9 mouse cellular contexts compared by ENCODE assay signal in the genomic region with DNA sequence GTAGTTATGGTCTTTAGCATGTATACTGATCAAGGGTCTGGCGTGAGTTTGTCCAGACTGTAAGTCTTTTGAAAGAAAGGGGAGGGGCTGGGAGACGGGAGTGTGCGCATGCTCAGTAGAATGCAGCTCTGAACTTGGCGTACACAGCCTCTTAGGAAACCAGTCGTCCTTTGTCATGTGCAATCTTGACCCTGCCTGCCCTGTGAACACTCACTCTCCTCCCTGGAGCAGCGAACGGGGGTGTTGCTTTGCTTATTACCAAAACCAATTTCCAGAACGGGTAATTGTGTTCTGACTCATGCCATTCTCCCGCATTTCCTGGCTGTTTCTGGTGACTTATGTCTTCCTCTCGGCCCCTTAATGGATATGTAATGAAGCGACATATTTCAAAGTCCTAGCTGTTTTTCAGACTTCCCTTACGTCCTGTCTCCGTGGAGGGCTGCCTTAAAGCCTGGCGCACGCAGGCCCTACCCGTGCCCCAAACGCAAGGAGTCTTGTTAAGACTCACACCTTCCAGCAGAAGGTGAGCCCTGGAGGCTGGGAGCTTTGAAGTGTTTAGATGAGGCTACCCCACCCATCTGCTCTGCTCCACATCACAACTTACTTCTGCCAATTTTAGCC.
DNase-seq lines count a peak whose midpoint lies in the region; ATAC-seq and TF ChIP-seq lines count a peak whose summit lies in the region.
"Had no signal": no experiment of that assay in that cellular context is flagged by ENCODE, and none has a peak within 500 bp of the region (broad histone marks: within the 10 kb centered on the region; RNA-seq: fewer than 3 reads in every experiment).

No protein-coding gene starts in this region.

- no peak for ATAC-seq in forebrain, postnatal 0 days
- no peak for ATAC-seq in forebrain, embryonic 16.5 days
- ATAC-seq in kidney, embryonic 15.5 days (replicated peaks; ENCODE audit: low FRiP score): peak; percentile 78
- no peak for ATAC-seq in erythroblast, adult 5-6 weeks (replicated peaks; ENCODE audit: low FRiP score, poor library complexity, severe bottlenecking)
- ATAC-seq in CD4-positive, CD25-positive, alpha-beta regulatory T cell, adult 4 months: no peak

- DNase-seq in forebrain, postnatal 0 days: no peak
- peak; percentile 30 for DNase-seq in gastrocnemius, postnatal 10 days
- DNase-seq in lung, postnatal 4 days: peak; percentile 65 to 76
- DNase-seq in spleen, adult 12 weeks (ENCODE audit: low spot score): no peak

- 69% methylated on average over 17 of the region's 17 CpGs for WGBS in forebrain, postnatal 0 days
- 72% methylated on average over 17 of the region's 17 CpGs for WGBS in forebrain, embryonic 16.5 days
- WGBS in kidney, embryonic 15.5 days: 22% methylated on average over 17 of the region's 17 CpGs

- H3K4me3 ChIP-seq in forebrain, postnatal 0 days (ENCODE audit: low read depth, low read length): no peak overlapping the region
- H3K4me3 ChIP-seq in forebrain, embryonic 16.5 days (replicated peaks; ENCODE audit: low read length): no peak overlapping the region
- peak overlapping the region; percentile 13 for H3K4me3 ChIP-seq in kidney, embryonic 15.5 days (replicated peaks)
- H3K4me3 ChIP-seq: embryonic facial prominence, embryonic 15.5 days had no signal

- H3K27ac ChIP-seq in forebrain, postnatal 0 days (ENCODE audit: low read depth, low read length): no peak overlapping the region
- H3K27ac ChIP-seq in forebrain, embryonic 16.5 days (ENCODE audit: low read length): no peak overlapping the region
- peak overlapping the region; percentile 52 for H3K27ac ChIP-seq in kidney, embryonic 15.5 days
- H3K27ac ChIP-seq: embryonic facial prominence, embryonic 15.5 days had no signal

- H3K27me3 ChIP-seq in forebrain, postnatal 0 days (ENCODE audit: insufficient read depth, low read length): no peaks in the 10 kb centered on the region
- H3K27me3 ChIP-seq in forebrain, embryonic 16.5 days (replicated peaks; ENCODE audit: control insufficient read depth, insufficient read depth, low read length): no peaks in the 10 kb centered on the region
- H3K27me3 ChIP-seq in kidney, embryonic 15.5 days: no peaks in the 10 kb centered on the region
- H3K27me3 ChIP-seq: embryonic facial prominence, embryonic 15.5 days had no signal

- peak overlapping the region; percentile 8; the same call in 1 of the 2 replicates for H3K4me2 ChIP-seq in forebrain, postnatal 0 days (ENCODE audit: low read depth)
- no peak overlapping the region for H3K4me2 ChIP-seq in forebrain, embryonic 16.5 days (ENCODE audit: low read length)
- peak overlapping the region; percentile 49 for H3K4me2 ChIP-seq in kidney, embryonic 15.5 days
- H3K4me2 ChIP-seq: embryonic facial prominence, embryonic 15.5 days had no signal

- no peak for TF ChIP-seq CTCF in forebrain, postnatal 0 days (IDR thresholded peaks at IDR 0.05; ENCODE audit: low read depth)

- no peaks in the 10 kb centered on the region for H3K36me3 ChIP-seq in forebrain, postnatal 0 days (ENCODE audit: insufficient read depth)
- no peaks in the 10 kb centered on the region for H3K36me3 ChIP-seq in forebrain, embryonic 16.5 days (ENCODE audit: control insufficient read depth, insufficient read depth)
- no peaks in the 10 kb centered on the region for H3K36me3 ChIP-seq in kidney, embryonic 15.5 days
- H3K36me3 ChIP-seq: embryonic facial prominence, embryonic 15.5 days had no signal

- H3K9me3 ChIP-seq in forebrain, postnatal 0 days (ENCODE audit: low read length): no peaks in the 10 kb centered on the region
- no peaks in the 10 kb centered on the region for H3K9me3 ChIP-seq in forebrain, embryonic 16.5 days (ENCODE audit: control insufficient read depth, low read length)
- H3K9me3 ChIP-seq in kidney, embryonic 15.5 days (replicated peaks): no peaks in the 10 kb centered on the region
- H3K9me3 ChIP-seq: embryonic facial prominence, embryonic 15.5 days had no signal

- no peak overlapping the region for H3K9ac ChIP-seq in forebrain, postnatal 0 days
- no peak overlapping the region for H3K9ac ChIP-seq in forebrain, embryonic 16.5 days (replicated peaks; ENCODE audit: low read depth, low read length)
- H3K9ac ChIP-seq in kidney, embryonic 15.5 days: no peak overlapping the region
- H3K9ac ChIP-seq: embryonic facial prominence, embryonic 15.5 days had no signal

- peaks cover 15% of the 10 kb centered on the region for H3K4me1 ChIP-seq in forebrain, postnatal 0 days (ENCODE audit: insufficient read depth)
- H3K4me1 ChIP-seq in forebrain, embryonic 16.5 days (replicated peaks; ENCODE audit: control insufficient read depth, insufficient read depth, low read length): peaks cover 15% of the 10 kb centered on the region
- H3K4me1 ChIP-seq in kidney, embryonic 15.5 days: peaks cover 19% of the 10 kb centered on the region
- H3K4me1 ChIP-seq: embryonic facial prominence, embryonic 15.5 days had no signal

Comparison
In these comparisons a context has a peak if more than half of its experiments do, and no peak if none do; other contexts are left out.
1. DNase-seq: peak in gastrocnemius, postnatal 10 days (single experiment) and lung, postnatal 4 days (2 of 2); none in forebrain, postnatal 0 days (single experiment) and spleen, adult 12 weeks (single experiment).